Mouse (Mus musculus) cerebellum, adult 2 months (tissue): ENCODE measurements around the gene Zfp827.

Experiments
- CTCF ChIP-seq: fragments of 200-500 bp; IDR thresholded peaks from 2 replicates; pipeline ENCODE4 v1.5.1; 2011; ENCODE audit warnings: low read depth, mild to moderate bottlenecking, control low read depth, low read length, moderate library complexity, borderline replicate concordance; ENCODE audit not compliant: insufficient read depth
- POLR2A ChIP-seq: fragments of 200-500 bp; IDR thresholded peaks from 2 replicates; pipeline ENCODE4 v1.6.1; 2011; ENCODE audit warnings: low read length, control low read depth, borderline replicate concordance; ENCODE audit not compliant: insufficient read depth

- TF ChIP-seq POLR2A = no peak
- TF ChIP-seq CTCF = no peak
Measured at GRCm38 (mm10) chr8:79105186-79105585, 76.9 kb downstream of the Zfp827 start.
